Mouse (Mus musculus) stomach, postnatal 0 days (tissue): ENCODE results near the gene Atp2b1. TPM values are rescaled to one million over a fixed set of nuclear protein-coding genes. Genes with fewer than 3 reads are reported as not detected.

ENCODE experiments used
- ATAC-seq: fragments of 200-750 bp; cut with Nextera tagmentation; 2 replicates; pipeline ENCODE4 v1.8.0; 2017; ENCODE audit not compliant: low FRiP score, low TSS enrichment
- DNase-seq: peaks from one replicate; pipeline ENCODE4 v3.0.0-alpha.2; 2016; ENCODE audit warnings: low spot score
- H3K27ac ChIP-seq: fragments of 300-500 bp; sonication (generic); replicated peaks from 2 replicates; pipeline ENCODE4 v1.5.1; 2014; ENCODE audit warnings: mild to moderate bottlenecking, control low read depth
- H3K27me3 ChIP-seq: fragments of 300-500 bp; sonication (generic); 2 replicates; pipeline ENCODE4 v1.6.1; 2014; ENCODE audit warnings: low read length; ENCODE audit not compliant: control insufficient read depth, insufficient read depth
- H3K36me3 ChIP-seq: fragments of 300-500 bp; sonication (generic); 2 replicates; pipeline ENCODE4 v1.6.1; 2014; ENCODE audit warnings: low read length, mixed read lengths; ENCODE audit not compliant: control insufficient read depth, insufficient read depth
- H3K4me1 ChIP-seq: fragments of 300-500 bp; sonication (generic); replicated peaks from 2 replicates; pipeline ENCODE4 v1.6.1; 2014; ENCODE audit warnings: antibody characterized with exemption; ENCODE audit not compliant: control insufficient read depth, insufficient read depth
- H3K4me2 ChIP-seq: fragments of 300-500 bp; sonication (generic); replicated peaks from 2 replicates; pipeline ENCODE4 v1.6.1; 2014; ENCODE audit warnings: low read depth, mild to moderate bottlenecking, control low read depth, moderate library complexity
- H3K4me3 ChIP-seq: fragments of 300-500 bp; sonication (generic); 2 replicates; pipeline ENCODE4 v1.5.1; 2014; ENCODE audit warnings: low read depth, low read length, control low read depth
- H3K9ac ChIP-seq: fragments of 300-500 bp; sonication (generic); 2 replicates; pipeline ENCODE4 v1.6.1; 2014; ENCODE audit warnings: mild to moderate bottlenecking, low read length, control low read depth, mixed read lengths
- H3K9me3 ChIP-seq: fragments of 300-500 bp; sonication (generic); 2 replicates; pipeline ENCODE4 v1.6.1; 2016; ENCODE audit warnings: low read length; ENCODE audit not compliant: control insufficient read depth
- CTCF ChIP-seq: IDR thresholded peaks from 2 replicates; pipeline ENCODE4 v1.5.1; 2016; ENCODE audit warnings: antibody characterized with exemption, low read depth, mild to moderate bottlenecking, moderate library complexity
- EP300 ChIP-seq: optimal IDR thresholded peaks from 2 replicates; pipeline ENCODE3; 2016; ENCODE audit warnings: antibody characterized with exemption
- WGBS: fragments of 180-500 bp; shearing (Covaris S2); extraction: QIAGEN DNeasy Blood & Tissue Kit; methylation state at CpG from one replicate; pipeline ENCODE4 v1.1.7; 2014; 5-methylcytosine and 5-hydroxymethylcytosine counted together
- polyA plus RNA-seq: library from polyadenylated mRNA; unstranded; fragments of >200 nt; fragmentation: Nextera tagmentation; extraction: Ambion mirVana; gene quantifications from 2 replicates; pipeline ENCODE4 v1.2.1, GENCODE M21; 2015

Atp2b1 gene
- polyA plus RNA-seq, 1 experiment from 2014 or later: 99.6 TPM

DNA sequence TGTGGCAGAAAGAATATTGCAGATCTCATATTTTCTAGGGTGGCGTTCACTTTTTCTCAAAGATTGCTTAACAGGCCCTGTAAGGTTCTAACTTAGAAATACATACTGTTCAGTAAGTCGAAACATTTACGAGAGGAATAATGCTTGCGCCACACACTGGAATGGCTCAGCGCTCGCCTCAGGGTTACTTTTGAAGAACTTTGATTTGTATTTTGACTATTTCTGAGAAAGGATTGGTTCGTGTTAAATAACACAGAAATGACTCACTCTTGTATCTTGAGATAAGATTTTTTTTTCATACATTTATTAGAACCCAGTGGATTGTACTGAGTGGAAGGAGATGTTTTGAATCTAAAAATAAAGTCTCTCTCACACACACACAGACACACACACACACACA, 135.9 kb downstream of the Atp2b1 start:
- no peak for DNase-seq
- H3K4me1 ChIP-seq: no peaks in the 10 kb centered on the region
- no peaks in the 10 kb centered on the region for H3K36me3 ChIP-seq
- H3K4me3 ChIP-seq: no peak overlapping the region
- H3K27ac ChIP-seq: no peak overlapping the region
- no peak for ATAC-seq
- H3K9ac ChIP-seq: no peak overlapping the region
- TF ChIP-seq EP300 (no peak), CTCF (no peak)
- WGBS: 67% methylated on average over 7 of the region's 7 CpGs
- no peaks in the 10 kb centered on the region for H3K9me3 ChIP-seq
- H3K4me2 ChIP-seq: no peak overlapping the region
- H3K27me3 ChIP-seq: no peaks in the 10 kb centered on the region

DNA sequence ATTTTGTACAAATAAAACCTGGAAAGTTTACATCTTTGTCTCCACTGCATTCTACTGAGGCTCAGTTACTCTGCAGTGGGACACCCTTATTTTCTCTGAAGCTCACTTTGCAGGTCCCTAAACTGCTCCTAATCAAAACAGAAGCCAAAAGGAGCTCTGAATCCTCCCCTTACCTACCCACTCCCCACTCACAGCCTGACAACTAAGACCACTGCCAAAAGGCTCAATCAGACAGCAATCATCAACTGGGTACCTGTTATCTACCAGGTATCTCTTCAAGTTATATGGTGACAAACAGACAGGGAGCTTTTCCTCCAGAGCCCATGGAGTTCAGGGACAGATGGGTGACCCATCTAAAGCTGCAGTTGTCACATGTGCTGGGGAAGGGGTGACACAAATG, 138.9 kb downstream of the Atp2b1 start:
- Histone ChIP-seq H3K4me3 (no peak overlapping the region), H3K9ac (no peak overlapping the region), H3K4me2 (no peak overlapping the region), H3K27me3 (no peaks in the 10 kb centered on the region), H3K27ac (no peak overlapping the region), H3K9me3 (no peaks in the 10 kb centered on the region), H3K36me3 (no peaks in the 10 kb centered on the region), H3K4me1 (no peaks in the 10 kb centered on the region)
- no peak for DNase-seq
- ATAC-seq: no peak
- TF ChIP-seq CTCF (no peak), EP300 (no peak)

DNA sequence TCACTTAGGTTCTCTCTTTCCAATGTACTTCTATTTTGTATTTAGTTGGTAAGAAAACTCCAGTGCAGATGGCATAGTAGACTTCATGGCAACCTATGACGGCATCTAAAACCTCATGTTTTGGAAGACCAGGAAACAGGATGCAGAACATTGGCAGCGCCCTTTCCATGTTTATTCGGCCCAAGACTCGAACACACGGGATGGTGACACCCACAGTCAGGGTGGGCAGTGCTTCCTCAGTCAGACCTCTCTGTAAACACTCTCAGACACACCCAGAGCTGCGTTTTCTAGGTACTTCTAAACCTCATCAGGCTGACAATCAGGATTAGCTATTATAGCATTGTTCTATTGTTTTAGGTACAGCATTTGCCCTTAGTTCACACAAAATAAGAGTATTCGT, 146.4 kb downstream of the Atp2b1 start:
- Histone ChIP-seq H3K36me3 (no peaks in the 10 kb centered on the region), H3K4me1 (no peaks in the 10 kb centered on the region), H3K9ac (no peak overlapping the region), H3K4me3 (no peak overlapping the region), H3K27ac (no peak overlapping the region), H3K27me3 (no peaks in the 10 kb centered on the region), H3K4me2 (no peak overlapping the region), H3K9me3 (no peaks in the 10 kb centered on the region)
- ATAC-seq (no peak), DNase-seq (no peak)
- TF ChIP-seq CTCF (no peak), EP300 (no peak)
- 79% methylated on average over 7 of the region's 7 CpGs for WGBS

DNA sequence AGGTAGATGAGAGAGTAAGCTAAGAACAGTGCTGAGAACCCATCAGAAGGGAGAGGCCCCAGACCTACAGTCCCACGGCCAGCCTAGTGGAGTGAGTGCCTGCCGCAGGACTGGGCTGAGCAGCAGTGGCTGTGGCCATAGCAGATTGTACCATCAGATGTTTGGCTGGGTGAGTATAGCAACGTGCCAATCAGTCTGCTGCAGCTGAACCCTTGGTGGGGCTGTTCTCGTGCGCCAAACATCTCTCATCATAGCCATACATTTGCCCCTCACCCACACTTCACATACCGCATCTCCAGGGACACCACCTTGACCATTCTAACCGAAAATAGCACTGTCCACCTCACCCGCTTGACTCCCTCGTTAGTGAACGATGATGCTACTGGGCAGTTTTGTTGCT, 147.2 kb downstream of the Atp2b1 start:
- no peaks in the 10 kb centered on the region for H3K9me3 ChIP-seq
- no peak for TF ChIP-seq CTCF
- no peak for TF ChIP-seq EP300
- DNase-seq (no peak), ATAC-seq (no peak)
- H3K27me3 ChIP-seq: no peaks in the 10 kb centered on the region
- H3K4me1 ChIP-seq: no peaks in the 10 kb centered on the region
- H3K36me3 ChIP-seq: no peaks in the 10 kb centered on the region
- H3K27ac ChIP-seq: no peak overlapping the region
- WGBS: 89% methylated on average over 10 of the region's 10 CpGs
- no peak overlapping the region for H3K4me2 ChIP-seq
- no peak overlapping the region for H3K4me3 ChIP-seq
- H3K9ac ChIP-seq: no peak overlapping the region

DNA sequence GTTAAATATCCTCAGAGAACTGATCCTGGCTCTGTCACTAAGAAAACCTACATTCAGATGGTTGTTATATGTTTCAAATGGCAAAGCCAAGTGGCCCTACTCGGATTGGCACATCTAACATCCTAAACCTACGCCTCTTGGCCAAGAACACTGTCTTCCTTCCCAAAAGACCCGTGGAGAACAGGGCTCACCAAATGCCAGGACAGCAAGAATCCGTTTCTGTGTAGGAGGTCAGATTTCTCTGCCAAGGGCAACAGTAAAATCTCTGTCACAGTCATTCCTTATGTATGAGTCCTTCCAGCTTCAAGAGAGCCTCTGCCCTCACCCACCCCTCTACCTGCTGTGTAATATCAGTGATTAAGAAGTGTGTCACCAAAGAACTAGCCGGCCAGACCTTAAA, 148.3 kb downstream of the Atp2b1 start:
- 85% methylated on average over 5 of the region's 5 CpGs for WGBS
- TF ChIP-seq CTCF (no peak), EP300 (no peak)
- no peak overlapping the region for H3K27ac ChIP-seq

More for the DNA sequence above, 148.3 kb downstream of the Atp2b1 start:
- H3K4me1 ChIP-seq: no peaks in the 10 kb centered on the region
- no peaks in the 10 kb centered on the region for H3K27me3 ChIP-seq
- no peaks in the 10 kb centered on the region for H3K36me3 ChIP-seq
- DNase-seq (no peak), ATAC-seq (no peak)
- H3K9ac ChIP-seq: no peak overlapping the region
- H3K4me3 ChIP-seq: no peak overlapping the region
- H3K4me2 ChIP-seq: no peak overlapping the region
- H3K9me3 ChIP-seq: no peaks in the 10 kb centered on the region

Other genes starting within 250 kb of the Atp2b1 start
- gene Poc1b, start 192.6 kb downstream of the Atp2b1 start, polyA plus RNA-seq: 6.7 and 9.4 TPM in 2 replicates
- gene Galnt4, start 193.8 kb downstream of the Atp2b1 start, polyA plus RNA-seq: 34.0 and 34.9 TPM in 2 replicates
- not detected in 2 replicates for gene Phxr2, start 211.9 kb downstream of the Atp2b1 start, polyA plus RNA-seq